Mouse (Mus musculus) NIH3T3 (cell line): Measurements from ENCODE around the gene Agbl3.

Experiments used
- DNase-seq: peaks from one replicate; pipeline ENCODE4 v3.0.0-alpha.2; 2012; ENCODE audit warnings: low read depth

Gene Agbl3

GRCm38 (mm10) chr6:34796881-34797280, 16.6 kb downstream of the Agbl3 start:
- DNase-seq: peak; percentile 82

DNA sequence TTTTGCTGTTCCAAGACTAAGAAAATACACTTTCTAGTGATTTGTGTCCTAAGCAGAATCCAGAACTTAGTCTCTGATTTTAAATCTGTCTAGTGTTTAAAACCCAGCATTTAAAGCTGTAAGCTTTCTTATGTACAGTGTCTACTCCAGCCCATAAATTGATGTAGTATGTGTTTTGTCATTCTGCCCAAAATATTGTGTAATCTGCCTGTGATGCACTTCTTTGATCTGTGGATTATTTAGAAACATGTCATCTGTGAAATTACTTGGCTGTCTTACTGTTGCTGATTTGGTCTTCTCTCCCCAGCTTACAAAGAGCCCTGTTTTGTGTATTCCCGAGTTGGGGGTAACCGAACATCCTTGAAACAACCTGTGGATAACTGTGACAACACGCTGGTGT, 17.7 kb downstream of the Agbl3 start:
- DNase-seq: peak; percentile 72

DNA sequence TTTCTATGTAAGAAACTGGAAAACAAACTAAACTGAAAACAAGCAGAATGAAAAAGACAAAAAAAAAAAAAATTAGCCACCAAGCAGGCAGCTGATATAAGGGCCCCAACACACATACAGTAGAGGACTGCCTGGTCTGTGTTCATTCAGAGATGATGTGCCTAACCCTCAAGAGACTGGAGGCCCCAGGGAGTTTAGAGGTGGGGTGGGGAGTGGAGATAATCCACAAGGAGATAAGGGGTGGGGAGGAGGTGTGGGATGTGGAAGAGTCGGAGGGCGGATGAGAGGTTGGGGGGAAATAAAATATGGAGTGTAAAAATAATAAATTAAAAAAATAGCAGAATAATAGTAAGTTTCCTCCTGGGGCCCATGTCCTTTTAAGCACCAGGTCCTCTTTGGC, 25.4 kb downstream of the Agbl3 start:
- no peak for DNase-seq

GRCm38 (mm10) chr6:34810651-34811050, 30.4 kb downstream of the Agbl3 start:
- no peak for DNase-seq

DNA sequence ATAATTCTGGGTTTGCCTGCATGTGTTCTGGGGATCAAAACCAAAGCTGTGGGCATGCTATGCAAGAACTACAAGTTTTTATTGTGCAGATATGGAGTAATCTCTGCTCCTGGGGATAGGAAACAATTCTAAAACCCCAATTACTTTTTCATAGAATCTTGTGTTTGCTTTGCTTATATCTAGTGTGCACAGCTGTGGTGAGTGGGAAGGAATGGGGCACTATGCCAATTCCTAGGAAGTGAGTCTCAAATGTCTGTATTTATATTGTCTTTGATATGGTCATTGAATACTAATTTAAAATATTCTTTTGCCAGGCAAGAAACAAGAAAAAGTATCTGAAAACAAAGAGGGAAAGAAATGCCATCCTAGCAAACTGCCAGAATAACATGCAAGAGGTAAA, 44.2 kb downstream of the Agbl3 start:
- DNase-seq: peak; percentile 12

DNA sequence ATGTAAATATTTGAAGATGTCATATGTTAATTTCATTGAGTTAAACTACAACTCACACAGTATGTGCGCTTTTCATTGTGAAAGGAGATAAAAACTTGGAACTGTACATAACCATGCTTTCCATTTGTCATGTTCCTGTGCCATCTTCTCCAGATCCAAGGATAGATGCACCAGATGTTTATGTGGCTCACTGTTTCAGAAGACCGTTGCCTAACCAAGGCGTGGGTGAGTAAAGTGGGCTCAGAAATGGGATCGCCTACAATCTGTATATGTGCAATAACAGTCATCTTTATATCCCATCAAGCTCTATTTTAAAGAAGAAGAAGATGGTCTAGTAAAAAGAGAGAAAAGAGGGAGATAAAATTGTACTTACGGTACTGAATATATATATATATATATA, 52.1 kb downstream of the Agbl3 start:
- DNase-seq: no peak

- DNase-seq: no peak
Observed at GRCm38 (mm10) chr6:34861546-34862053, 81.4 kb downstream of the Agbl3 start.

GRCm38 (mm10) chr6:34862381-34862780, 82.1 kb downstream of the Agbl3 start:
- peak; percentile 36 for DNase-seq

DNA sequence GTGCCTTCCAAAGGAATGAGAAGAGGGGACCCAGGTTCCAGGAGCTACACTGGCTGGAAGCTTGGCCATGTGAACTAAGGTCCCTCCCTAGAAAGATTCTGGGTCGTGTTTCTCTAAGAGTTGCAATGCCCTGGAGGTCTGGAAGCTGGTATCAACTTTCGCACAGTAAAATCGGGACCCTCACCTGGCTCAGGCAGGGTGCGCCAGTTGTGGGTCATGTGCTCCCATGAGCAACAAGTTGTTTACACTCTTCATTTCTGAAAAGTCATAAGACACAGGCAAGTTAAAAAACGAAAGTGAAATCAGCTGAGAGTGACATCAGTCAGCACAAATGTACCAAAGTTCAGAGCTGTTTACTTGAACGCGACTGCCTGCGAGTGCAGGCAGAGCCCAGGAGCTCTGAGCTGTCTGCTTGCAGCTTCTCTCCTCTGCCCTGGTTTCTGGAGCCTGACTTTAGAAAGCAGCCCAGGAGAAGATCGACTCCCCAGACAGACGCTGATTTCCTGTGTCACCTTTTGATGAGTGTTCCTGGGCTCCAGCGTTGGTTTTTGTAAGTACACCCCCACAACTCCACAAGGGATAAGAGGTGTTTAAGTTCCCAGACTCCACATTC, 82.7 kb downstream of the Agbl3 start, which contains the start of gene Tmem140:
Tmem140 (plus strand) TSS at position 356 of the 613 bp plus-strand sequence.
- peak; percentile 80 for DNase-seq

- no peak for DNase-seq
Observed at GRCm38 (mm10) chr6:34863786-34864514, 83.7 kb downstream of the Agbl3 start.

DNA sequence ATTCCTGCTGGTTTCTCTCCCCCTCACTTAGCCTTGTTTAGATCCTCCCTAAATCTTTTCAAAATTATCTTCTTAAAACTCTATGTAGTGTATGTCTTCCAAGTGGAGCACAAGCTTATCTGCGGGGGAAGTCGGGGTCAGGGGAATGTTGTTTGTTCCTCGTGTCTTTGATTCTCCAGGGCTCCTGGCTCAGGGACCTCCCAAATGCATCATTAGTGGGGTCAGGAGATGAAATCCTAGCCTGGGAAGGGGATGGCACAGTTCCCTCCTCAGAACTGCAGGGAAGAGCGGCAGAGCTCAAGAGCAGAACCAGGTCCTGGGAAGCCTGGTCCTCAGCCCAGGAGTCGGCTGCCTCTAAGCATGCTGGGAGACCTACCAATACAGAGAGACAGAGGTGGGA, 85.0 kb downstream of the Agbl3 start:
- no peak for DNase-seq

GRCm38 (mm10) chr6:34865711-34866593, 85.7 kb downstream of the Agbl3 start:
- DNase-seq: no peak

DNA sequence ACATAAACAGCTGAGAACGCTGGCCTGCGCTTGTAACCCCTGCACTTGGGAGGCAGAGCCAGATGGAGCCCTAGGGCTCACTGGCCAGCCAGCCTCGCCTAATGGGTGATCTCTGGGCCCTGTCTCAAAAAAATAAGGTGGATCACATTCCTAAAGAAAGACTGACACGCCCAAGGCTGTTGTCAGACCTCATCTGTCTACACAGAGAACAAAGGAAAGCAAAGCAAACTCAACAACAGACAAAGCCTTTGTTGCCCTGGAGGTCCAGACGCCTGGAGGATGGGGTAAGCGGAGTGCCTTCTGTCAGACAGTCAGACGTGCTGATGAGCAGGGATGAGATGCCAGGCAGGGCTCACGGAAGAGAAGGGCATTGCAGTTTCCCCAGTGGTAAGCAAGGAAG, 86.6 kb downstream of the Agbl3 start:
- no peak for DNase-seq

DNA sequence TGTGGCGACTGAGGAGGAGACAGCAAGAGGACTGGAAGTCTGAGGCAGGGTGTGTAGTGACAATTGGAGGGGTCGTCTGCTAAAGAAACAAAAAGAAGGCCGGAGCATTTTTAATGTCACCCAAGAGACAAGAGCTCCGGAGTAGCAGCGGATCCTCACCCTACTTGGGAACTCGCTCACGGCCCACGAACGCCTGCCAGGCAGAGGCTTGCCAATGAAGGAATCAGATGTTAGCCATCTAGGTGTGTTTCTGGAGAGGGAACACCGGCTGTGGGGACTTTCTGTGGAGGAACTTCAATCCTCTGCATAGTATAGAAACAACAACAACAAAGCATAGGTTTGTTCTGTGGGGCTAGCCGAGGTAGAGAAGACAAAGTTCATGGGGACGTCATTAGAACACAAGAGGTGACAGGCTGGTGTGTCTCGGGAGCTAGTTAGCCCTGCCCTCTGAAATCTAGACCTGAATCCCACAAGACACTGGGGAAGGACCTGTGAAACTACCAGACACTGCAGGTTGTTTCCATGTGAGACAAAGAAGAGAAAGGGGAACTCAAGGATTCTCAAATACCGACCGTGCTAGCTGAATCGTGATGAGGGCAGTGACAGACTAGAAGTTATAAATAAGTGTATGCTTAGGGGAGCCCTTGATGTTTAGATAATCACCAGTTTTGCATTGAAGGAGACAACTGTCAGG, 87.2 kb downstream of the Agbl3 start:
- DNase-seq: no peak

DNA sequence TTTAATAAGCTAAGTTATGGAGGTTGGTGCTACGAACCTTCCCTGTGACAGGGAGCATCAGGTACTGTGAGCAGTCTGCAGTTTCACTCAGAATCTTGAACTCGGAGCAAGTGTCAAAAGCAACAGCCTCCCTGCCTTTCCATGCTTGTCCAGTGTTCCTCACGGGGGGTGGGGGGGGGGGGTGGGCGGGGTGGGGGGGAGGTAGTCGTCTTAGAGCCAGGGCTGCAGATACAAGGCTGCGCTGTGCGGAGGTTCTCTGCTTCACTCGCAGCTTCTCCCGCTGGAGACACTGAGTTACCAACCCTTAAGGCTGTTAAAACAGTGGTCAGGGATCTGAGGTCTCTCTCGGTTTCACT, 87.7 kb downstream of the Agbl3 start:
- no peak for DNase-seq

DNA sequence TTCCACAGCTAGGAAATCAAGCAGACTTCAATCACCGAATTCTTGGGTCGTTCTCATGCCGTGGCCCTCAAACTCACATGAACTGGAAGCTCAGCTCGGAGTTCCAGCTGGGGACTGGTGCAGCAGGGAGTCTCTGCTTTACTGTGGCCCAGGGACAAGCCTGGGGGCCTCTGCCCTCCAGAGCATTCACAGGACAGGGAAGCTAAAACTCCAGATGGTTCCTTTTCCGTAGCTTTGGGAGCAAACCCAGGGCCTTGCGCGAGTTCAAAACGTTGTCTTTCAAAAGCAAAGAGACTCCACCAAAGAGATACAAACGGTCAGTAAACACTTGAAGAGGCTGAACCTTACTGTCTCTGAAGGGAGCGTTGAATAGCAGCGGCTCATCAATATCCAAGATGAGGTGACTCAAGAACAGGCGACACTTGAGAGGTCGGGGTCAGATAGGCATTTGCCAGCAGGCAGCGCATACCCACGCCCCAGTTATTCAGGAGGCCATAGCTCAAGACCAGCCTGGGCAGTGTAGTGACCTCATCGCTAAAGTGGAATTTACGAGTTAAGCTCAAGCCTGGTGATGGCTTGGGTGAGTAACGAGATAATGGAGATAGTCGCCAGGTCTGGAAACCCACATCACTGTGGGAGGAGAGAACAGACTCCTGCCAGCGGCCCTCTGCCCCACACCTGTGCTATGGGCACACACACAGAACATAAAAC, 88.4 kb downstream of the Agbl3 start:
- peak; percentile 35 for DNase-seq

- DNase-seq: peak; percentile 53
Observed at GRCm38 (mm10) chr6:34869225-34869915, 89.1 kb downstream of the Agbl3 start.

- no peak for DNase-seq
Observed at GRCm38 (mm10) chr6:34870136-34870535, 89.9 kb downstream of the Agbl3 start.

- peak; percentile 70 for DNase-seq
Observed at GRCm38 (mm10) chr6:34870724-34871123, 90.5 kb downstream of the Agbl3 start.

DNA sequence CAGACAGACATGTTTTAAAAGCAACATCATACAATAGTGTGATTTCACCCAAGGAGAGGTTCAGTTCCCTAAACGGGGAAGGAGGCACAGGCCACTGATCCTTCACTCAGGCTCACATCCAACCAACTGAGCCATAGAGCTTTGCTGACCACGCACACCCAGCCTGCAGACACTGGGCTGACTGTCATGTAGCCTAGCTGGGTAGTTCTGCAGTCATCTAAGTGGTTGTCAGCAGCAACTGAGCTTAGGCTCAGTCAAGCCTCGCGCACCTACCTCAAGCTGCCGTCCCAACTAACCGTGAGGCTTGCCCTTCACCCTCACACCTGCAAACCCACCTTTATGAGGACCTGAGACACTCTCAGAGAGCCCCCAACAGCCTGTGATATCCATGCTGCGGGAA, 91.7 kb downstream of the Agbl3 start:
- no peak for DNase-seq

GRCm38 (mm10) chr6:34872871-34873270, 92.6 kb downstream of the Agbl3 start:
- DNase-seq: no peak
